Mouse (Mus musculus) MEL (cell line): ENCODE data around the gene C1ql1. TPM values are rescaled to one million over a fixed set of nuclear protein-coding genes. Genes with fewer than 3 reads are reported as not detected.
A peak's percentile ranks its signal among the peaks of the same experiment; 100 is the strongest.

Experiments
- DNase-seq: peaks from one replicate; pipeline ENCODE4 v3.0.0; 2011; ENCODE audit warnings: low read depth, low spot score
- H3K27ac ChIP-seq: 2 replicates; pipeline ENCODE4 v1.5.1; 2012; ENCODE audit warnings: low read depth, mild to moderate bottlenecking, control low read depth, low read length, moderate library complexity; ENCODE audit not compliant: control insufficient read depth
- H3K27me3 ChIP-seq, 2 experiments: fragments of 150-350 bp in 1 of 2; sonication (generic) in 1 of 2; 2 replicates each; pipeline ENCODE4 v1.6.1; 2012; ENCODE audit warnings: low read length in 2 of 2, mild to moderate bottlenecking in 2 of 2, improper control_type of control experiment in 1 of 2, moderate library complexity in 1 of 2; ENCODE audit not compliant: insufficient read depth in 2 of 2, control insufficient read depth in 1 of 2
- H3K36me3 ChIP-seq, 2 experiments: 2 replicates each; pipeline ENCODE4 v1.6.1; 2012 to 2014; ENCODE audit warnings: low read length in 2 of 2, improper control_type of control experiment in 1 of 2, inconsistent platforms in 1 of 2, mild to moderate bottlenecking in 1 of 2; ENCODE audit not compliant: insufficient read depth in 2 of 2, control insufficient read depth in 1 of 2
- H3K4me1 ChIP-seq, 2 experiments: fragments of 150-350 bp in 1 of 2; sonication (generic) in 1 of 2; 2 replicates each; pipeline ENCODE4 v1.6.1; 2012; ENCODE audit warnings: low read length in 2 of 2, improper control_type of control experiment in 1 of 2, mild to moderate bottlenecking in 1 of 2; ENCODE audit not compliant: insufficient read depth in 2 of 2, control insufficient read depth in 1 of 2
- H3K4me3 ChIP-seq, 2 experiments: fragments of 150-350 bp in 1 of 2; sonication (generic) in 1 of 2; 2 replicates each; pipeline ENCODE4 v1.5.1; 2012; ENCODE audit warnings: low read depth in 2 of 2, low read length in 2 of 2, mild to moderate bottlenecking in 2 of 2, moderate library complexity in 2 of 2, control low read depth in 1 of 2, improper control_type of control experiment in 1 of 2; ENCODE audit not compliant: control insufficient read depth in 1 of 2, insufficient read depth in 1 of 2
- H3K79me2 ChIP-seq: 2 replicates; pipeline ENCODE4 v1.6.1; 2012; ENCODE audit warnings: mild to moderate bottlenecking, low read length, moderate library complexity; ENCODE audit not compliant: control insufficient read depth, poor library complexity, insufficient read depth
- H3K9ac ChIP-seq: 2 replicates; pipeline ENCODE4 v1.6.1; 2012; ENCODE audit warnings: low read depth, mild to moderate bottlenecking, control low read depth, low read length, moderate library complexity; ENCODE audit not compliant: control insufficient read depth, poor library complexity, severe bottlenecking
- H3K9me3 ChIP-seq: fragments of 150-350 bp; sonication (generic); replicated peaks from 2 replicates; pipeline ENCODE4 v1.6.1; 2012; ENCODE audit warnings: mild to moderate bottlenecking, low read length, improper control_type of control experiment, moderate library complexity; ENCODE audit not compliant: insufficient read depth
- CHD1 ChIP-seq: IDR thresholded peaks from 2 replicates; pipeline ENCODE4 v1.6.1; 2012; ENCODE audit warnings: low read depth, mild to moderate bottlenecking, inconsistent platforms, low read length, improper control_type of control experiment
- CTCF ChIP-seq, 3 experiments: IDR thresholded peaks in 2 of 3; conservative IDR thresholded peaks in 1 of 3; 2 replicates each; pipeline ENCODE4 v1.5.1; 2011 to 2012; ENCODE audit warnings: low read length in 3 of 3, low read depth in 2 of 3, mild to moderate bottlenecking in 2 of 3, improper control_type of control experiment in 1 of 3, inconsistent platforms in 1 of 3, mixed read lengths in 1 of 3, moderate library complexity in 1 of 3; ENCODE audit not compliant: control insufficient read depth in 1 of 3, insufficient read depth in 1 of 3, poor library complexity in 1 of 3, severe bottlenecking in 1 of 3
- ELF1 ChIP-seq: IDR thresholded peaks from 2 replicates; pipeline ENCODE4 v1.6.1; 2014; ENCODE audit warnings: low read depth, mild to moderate bottlenecking, inconsistent platforms, low read length, improper control_type of control experiment, moderate library complexity
- ETS1 ChIP-seq: IDR thresholded peaks from 2 replicates; pipeline ENCODE4 v1.6.1; 2012; ENCODE audit warnings: low read depth, mild to moderate bottlenecking, inconsistent platforms, low read length, improper control_type of control experiment, moderate library complexity
- HCFC1 ChIP-seq: IDR thresholded peaks from 2 replicates; pipeline ENCODE4 v1.6.1; 2012; ENCODE audit warnings: low read depth, mild to moderate bottlenecking, inconsistent platforms, low read length, improper control_type of control experiment, moderate library complexity
- JUND ChIP-seq: IDR thresholded peaks from 2 replicates; pipeline ENCODE4 v1.6.1; 2011; ENCODE audit warnings: low read depth, mild to moderate bottlenecking, improper control_type of control experiment, low read length
- KAT2A ChIP-seq: conservative IDR thresholded peaks from 2 replicates; pipeline ENCODE4 v1.6.1; 2012; ENCODE audit warnings: low read depth, low read length, improper control_type of control experiment, inconsistent platforms
- MEF2A ChIP-seq: IDR thresholded peaks from 2 replicates; pipeline ENCODE4 v1.6.1; 2014; ENCODE audit warnings: low read depth, mild to moderate bottlenecking, inconsistent platforms, low read length, improper control_type of control experiment; ENCODE audit not compliant: poor library complexity, insufficient replicate concordance, severe bottlenecking; ENCODE audit errors: extremely low read depth
- MXI1 ChIP-seq: IDR thresholded peaks from 2 replicates; pipeline ENCODE4 v1.6.1; 2011; ENCODE audit warnings: mild to moderate bottlenecking, low read depth, low read length, improper control_type of control experiment
- NELFE ChIP-seq: IDR thresholded peaks from 2 replicates; pipeline ENCODE4 v1.6.1; 2011; ENCODE audit warnings: low read depth, low read length, improper control_type of control experiment
- POLR2A ChIP-seq, 2 experiments: IDR thresholded peaks; 2 replicates each; pipeline ENCODE4 v1.6.1; 2011 to 2012; ENCODE audit warnings: low read length in 2 of 2, mild to moderate bottlenecking in 2 of 2, control low read depth in 1 of 2, improper control_type of control experiment in 1 of 2, low read depth in 1 of 2, moderate library complexity in 1 of 2; ENCODE audit not compliant: control insufficient read depth in 1 of 2, insufficient read depth in 1 of 2, poor library complexity in 1 of 2
- POLR2AphosphoS2 ChIP-seq: IDR thresholded peaks from 2 replicates; pipeline ENCODE4 v1.6.1; 2011; ENCODE audit warnings: low read length, improper control_type of control experiment
- POLR2AphosphoS5 ChIP-seq: IDR thresholded peaks from 2 replicates; pipeline ENCODE4 v1.6.1; 2012; ENCODE audit warnings: low read depth, borderline replicate concordance, mild to moderate bottlenecking, inconsistent platforms, low read length, moderate library complexity, mixed read lengths
- RCOR1 ChIP-seq: IDR thresholded peaks from 2 replicates; pipeline ENCODE4 v1.6.1; 2012; ENCODE audit warnings: low read depth, mild to moderate bottlenecking, inconsistent platforms, low read length, improper control_type of control experiment
- SIN3A ChIP-seq: IDR thresholded peaks from 2 replicates; pipeline ENCODE4 v1.6.1; 2012; ENCODE audit warnings: low read length, improper control_type of control experiment, inconsistent platforms
- TAL1 ChIP-seq: IDR thresholded peaks from 2 replicates; pipeline ENCODE4 v1.6.1; 2012; ENCODE audit warnings: mild to moderate bottlenecking, inconsistent platforms, low read length, moderate library complexity, mixed read lengths
- TCF12 ChIP-seq: IDR thresholded peaks from 2 replicates; pipeline ENCODE4 v1.6.1; 2014; ENCODE audit warnings: low read depth, mild to moderate bottlenecking, inconsistent platforms, low read length, improper control_type of control experiment, moderate library complexity
- USF1 ChIP-seq: IDR thresholded peaks from 2 replicates; pipeline ENCODE4 v1.6.1; 2014; ENCODE audit warnings: low read depth, mild to moderate bottlenecking, inconsistent platforms, low read length, improper control_type of control experiment, moderate library complexity
- USF2 ChIP-seq, 2 experiments: IDR thresholded peaks; 2 replicates each; pipeline ENCODE4 v1.6.1; 2011 to 2012; ENCODE audit warnings: improper control_type of control experiment in 2 of 2, low read length in 2 of 2, borderline replicate concordance in 1 of 2, inconsistent platforms in 1 of 2, low read depth in 1 of 2, mild to moderate bottlenecking in 1 of 2; ENCODE audit not compliant: insufficient read depth in 1 of 2
- ZKSCAN1 ChIP-seq: IDR thresholded peaks from 2 replicates; pipeline ENCODE4 v1.6.1; 2012; ENCODE audit warnings: low read depth, mild to moderate bottlenecking, inconsistent platforms, low read length, improper control_type of control experiment, moderate library complexity
- ZMIZ1 ChIP-seq: IDR thresholded peaks from 2 replicates; pipeline ENCODE4 v1.6.1; 2012; ENCODE audit warnings: low read depth, mild to moderate bottlenecking, inconsistent platforms, low read length, improper control_type of control experiment, moderate library complexity
- ZNF384 ChIP-seq: IDR thresholded peaks from 2 replicates; pipeline ENCODE4 v1.6.1; 2012; ENCODE audit warnings: low read depth, mild to moderate bottlenecking, inconsistent platforms, low read length, improper control_type of control experiment
- polyA plus RNA-seq, 2 experiments: library from polyadenylated mRNA; stranded (reverse) in 1 of 2; unstranded in 1 of 2; fragments of >175 nt in 1 of 2; fragments of >200 nt in 1 of 2; gene quantifications; 2 replicates each; pipeline versions ENCODE4 v1.2.1 to v1.2.4; 2012; ENCODE audit warnings: low replicate concordance in 2 of 2, low read depth in 1 of 2; ENCODE audit not compliant: insufficient read length in 2 of 2, insufficient read depth in 1 of 2, missing spikeins in 1 of 2
- total RNA-seq: library from RNA; depleted of rRNA; stranded (reverse); fragments of 300-350 nt; gene quantifications from 2 replicates; pipeline ENCODE4 v1.2.3, GENCODE M21; 2012

Gene C1ql1
- total and polyA plus RNA-seq, 3 experiments, result not detected

GRCm38 (mm10) chr11:102924557-102925350 lies 21.7 kb downstream of the C1ql1 start, which contains the start of gene Kif18b (continued):
- no peak for TF ChIP-seq JUND
- peak; percentile 85 for TF ChIP-seq MXI1
- no peak; the same call in 1 of the 2 replicates for TF ChIP-seq KAT2A
- no peak for TF ChIP-seq POLR2AphosphoS5
- TF ChIP-seq ETS1, result no peak
- TF ChIP-seq ELF1, result peak; percentile 58; the same call in 1 of the 2 replicates
- no peak for TF ChIP-seq ZKSCAN1
- no peak for TF ChIP-seq CHD1
- TF ChIP-seq HCFC1, result peak; percentile 75
- TF ChIP-seq TAL1, result no peak
- TF ChIP-seq TCF12, result peak; percentile 29; the same call in 1 of the 2 replicates
- peak; percentile 93 for TF ChIP-seq POLR2AphosphoS2
- no peak for TF ChIP-seq MEF2A
- TF ChIP-seq USF1, result no peak
- TF ChIP-seq CTCF (IDR thresholded peaks at IDR 0.05 in 2 of 3, conservative IDR thresholded peaks at IDR 0.05 in 1 of 3; ENCODE audit: control insufficient read depth in 1 of 3, insufficient read depth in 1 of 3, low read depth in 2 of 3, low read length in 3 of 3, poor library complexity in 1 of 3, severe bottlenecking in 1 of 3), result no peak

- Histone ChIP-seq H3K4me1 (peaks cover 3 to 9% of the 10 kb centered on the region in 2 experiments; a peak in 3 of 4 replicates), H3K4me3 (no peak overlapping the region), H3K79me2 (peaks cover 52% of the 10 kb centered on the region)
- TF ChIP-seq POLR2A (IDR thresholded peaks at IDR 0.05; ENCODE audit: control insufficient read depth in 1 of 2, insufficient read depth in 1 of 2, low read depth in 1 of 2, low read length in 2 of 2, poor library complexity in 1 of 2) (no peak; a peak in 1 of 4 replicates), ZMIZ1 (no peak), TAL1 (no peak), SIN3A (no peak), RCOR1 (no peak), KAT2A (no peak), CTCF (IDR thresholded peaks at IDR 0.05 in 2 of 3, conservative IDR thresholded peaks at IDR 0.05 in 1 of 3; ENCODE audit: control insufficient read depth in 1 of 3, insufficient read depth in 1 of 3, low read depth in 2 of 3, low read length in 3 of 3, poor library complexity in 1 of 3, severe bottlenecking in 1 of 3) (no peak), NELFE (no peak), MXI1 (no peak), HCFC1 (no peak), ZNF384 (no peak), TCF12 (no peak), MEF2A (no peak), USF2 (IDR thresholded peaks at IDR 0.05; ENCODE audit: borderline replicate concordance in 1 of 2, insufficient read depth in 1 of 2, low read depth in 1 of 2, low read length in 2 of 2) (no peak)
- TF ChIP-seq, all 39 proteins: peak for 0
- Histone ChIP-seq H3K9me3 (no peaks in the 10 kb centered on the region), H3K9ac (no peak overlapping the region), H3K27ac (no peak overlapping the region), H3K27me3 (no peaks in the 10 kb centered on the region), H3K36me3 (peaks cover 11 to 14% of the 10 kb centered on the region in 2 experiments)
- no peak for DNase-seq
These were observed 25.0 kb downstream of the C1ql1 start for GRCm38 (mm10) chr11:102921491-102921890.
